Mouse (Mus musculus): ENCODE data around the gene Shd.

- TF ChIP-seq ZC3H11A (IDR thresholded peaks at IDR 0.05; ENCODE audit: borderline replicate concordance, low read depth, low read length): no peak
- TF ChIP-seq ZNF384 (IDR thresholded peaks at IDR 0.05; ENCODE audit: low read depth, low read length): no peak
Observed at GRCm38 (mm10) chr17:55957726-55958583, 12.3 kb upstream of the Shd start.
